Mouse (Mus musculus) hindbrain, embryonic 13.5 days (tissue): ENCODE results near the gene H2al2a. TPM values are rescaled to one million over a fixed set of nuclear protein-coding genes. Genes with fewer than 3 reads are reported as not detected.
A peak's percentile ranks its signal among the peaks of the same experiment; 100 is the strongest.

Experiments used
- ATAC-seq: fragments of 200-750 bp; cut with Nextera tagmentation; 2 replicates; pipeline ENCODE4 v1.8.0; 2017; ENCODE audit warnings: moderate TSS enrichment; ENCODE audit not compliant: low FRiP score
- H3K27ac ChIP-seq: fragments of 300-500 bp; sonication (generic); 2 replicates; pipeline ENCODE4 v1.5.1; 2015; ENCODE audit warnings: inconsistent platforms, mild to moderate bottlenecking, moderate library complexity
- H3K27me3 ChIP-seq: fragments of 300-500 bp; sonication (generic); 2 replicates; pipeline ENCODE4 v1.6.1; 2015; ENCODE audit warnings: mild to moderate bottlenecking, inconsistent platforms
- H3K36me3 ChIP-seq: fragments of 300-500 bp; sonication (generic); 2 replicates; pipeline ENCODE4 v1.6.1; 2015; ENCODE audit warnings: mild to moderate bottlenecking, inconsistent platforms
- H3K4me1 ChIP-seq: fragments of 300-500 bp; sonication (generic); replicated peaks from 2 replicates; pipeline ENCODE4 v1.6.1; 2015; ENCODE audit warnings: inconsistent platforms
- H3K4me2 ChIP-seq: fragments of 300-500 bp; sonication (generic); 2 replicates; pipeline ENCODE4 v1.6.1; 2015; ENCODE audit warnings: inconsistent platforms, mild to moderate bottlenecking, moderate library complexity
- H3K4me3 ChIP-seq: fragments of 300-500 bp; sonication (generic); 2 replicates; pipeline ENCODE4 v1.5.1; 2015; ENCODE audit warnings: mild to moderate bottlenecking, inconsistent platforms
- H3K9ac ChIP-seq: fragments of 300-500 bp; sonication (generic); 2 replicates; pipeline ENCODE4 v1.6.1; 2015; ENCODE audit warnings: mild to moderate bottlenecking, inconsistent platforms
- H3K9me3 ChIP-seq: fragments of 300-500 bp; sonication (generic); 2 replicates; pipeline ENCODE4 v1.6.1; 2016; ENCODE audit warnings: inconsistent platforms
- WGBS: fragments of 180-500 bp; shearing (Covaris S2); methylation state at CpG from one replicate; pipeline ENCODE4 v1.1.7; 2015; 5-methylcytosine and 5-hydroxymethylcytosine counted together
- polyA plus RNA-seq: library from polyadenylated mRNA; unstranded; fragments of >200 nt; fragmentation: Nextera tagmentation; extraction: Ambion mirVana; gene quantifications from 2 replicates; pipeline ENCODE4 v1.2.1, GENCODE M21; 2015

H2al2a gene
- polyA plus RNA-seq, 1 experiment from 2014 or later: not detected

DNA sequence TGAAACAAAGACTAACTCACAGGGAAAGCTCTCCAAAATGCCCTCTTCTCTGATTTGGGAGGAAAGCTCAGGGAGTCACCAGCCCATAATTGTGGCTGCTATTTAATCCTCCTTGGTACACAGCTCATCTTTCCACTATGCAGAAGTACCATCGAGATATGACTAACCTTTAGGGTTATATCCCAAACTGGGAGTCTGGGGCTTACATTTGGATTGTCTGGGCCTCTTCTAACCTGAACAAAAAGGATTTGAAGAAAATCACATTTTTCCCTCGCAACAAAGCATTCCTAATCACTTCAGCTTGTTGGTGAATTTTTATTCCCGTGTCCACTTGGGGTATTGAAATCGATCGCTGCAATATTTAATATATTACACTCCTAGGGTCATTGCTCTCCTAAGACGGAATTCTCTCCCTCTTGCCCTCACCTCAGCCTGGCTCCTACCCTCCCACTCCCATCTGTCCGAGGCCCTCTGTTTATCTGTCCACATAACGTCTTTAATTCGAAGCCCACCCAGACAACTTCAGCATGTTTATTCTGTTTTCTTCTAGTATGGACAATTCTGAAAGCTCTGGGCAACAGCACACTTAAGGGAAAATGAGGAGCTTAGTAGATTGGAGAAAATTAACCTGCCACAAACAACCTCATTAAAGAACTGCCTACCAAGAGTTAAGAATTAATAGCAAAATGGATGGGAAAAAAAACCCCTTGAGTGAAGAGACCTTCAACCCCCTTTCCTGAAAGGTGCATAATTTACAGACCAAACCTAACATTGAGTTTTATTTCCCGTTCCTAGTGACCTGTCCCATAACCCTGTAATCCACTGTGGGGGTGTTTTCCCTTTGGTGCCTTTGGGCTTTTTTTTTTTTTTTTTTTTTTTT, 37.9 kb upstream of the H2al2a start:
- no peak for ATAC-seq
- Histone ChIP-seq H3K9ac (no peak overlapping the region), H3K27me3 (no peaks in the 10 kb centered on the region), H3K9me3 (no peaks in the 10 kb centered on the region), H3K4me2 (no peak overlapping the region), H3K4me1 (peaks cover 61% of the 10 kb centered on the region), H3K4me3 (no peak overlapping the region), H3K36me3 (no peaks in the 10 kb centered on the region), H3K27ac (peak overlapping the region; percentile 61; the same call in 1 of the 2 replicates)
- WGBS: 37% methylated on average over 10 of the region's 10 CpGs

DNA sequence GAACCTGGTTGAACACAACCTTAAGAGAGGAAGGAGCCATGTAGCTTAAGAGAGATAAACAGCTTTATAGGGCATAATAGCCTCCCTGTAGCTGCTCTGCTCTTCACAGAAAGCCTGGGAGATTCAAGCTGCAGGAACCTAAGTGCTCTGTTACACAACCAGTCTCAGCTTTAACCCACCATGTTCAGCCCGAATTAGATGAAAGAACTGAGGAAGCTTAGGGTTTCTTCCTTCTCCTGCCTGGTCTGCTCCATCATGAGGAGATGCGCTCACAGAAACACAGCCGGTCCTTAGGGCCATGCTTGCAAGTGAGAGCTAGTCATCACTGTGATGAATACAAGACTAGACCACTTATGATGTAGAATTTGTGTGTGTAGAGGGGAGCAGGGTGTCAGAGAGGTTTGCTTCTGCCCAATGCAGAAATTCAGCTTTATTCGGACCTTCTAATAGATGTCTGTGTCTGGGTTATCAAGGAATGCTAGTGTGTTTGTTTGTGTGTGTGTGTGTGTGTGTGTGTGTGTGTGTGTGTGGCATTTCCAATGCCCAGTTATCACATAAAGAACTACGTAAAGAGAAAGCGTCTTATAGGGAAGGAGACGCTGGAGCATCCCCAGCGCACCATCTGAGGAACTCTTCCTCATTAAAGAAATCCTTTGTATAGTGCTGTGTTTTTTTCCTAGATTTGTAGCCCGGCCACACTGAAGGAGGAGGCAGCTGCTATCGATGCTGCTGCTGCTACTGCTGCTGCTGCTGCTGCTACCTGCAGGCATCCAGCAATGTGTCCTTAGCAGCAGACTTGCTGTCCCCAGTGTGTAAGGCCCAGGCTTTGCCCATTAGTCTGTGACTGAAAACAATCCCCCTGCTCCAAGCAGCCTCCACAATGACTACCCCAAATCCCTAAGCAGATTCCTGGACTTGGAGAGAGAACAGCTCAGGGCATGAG, 36.7 kb upstream of the H2al2a start:
- Histone ChIP-seq H3K27me3 (no peaks in the 10 kb centered on the region), H3K9ac (peak overlapping the region; percentile 59), H3K4me1 (peaks cover 54% of the 10 kb centered on the region), H3K4me2 (peak overlapping the region; percentile 92), H3K27ac (peak overlapping the region; percentile 61), H3K9me3 (no peaks in the 10 kb centered on the region), H3K36me3 (no peaks in the 10 kb centered on the region), H3K4me3 (no peak overlapping the region)
- 27% methylated on average over 10 of the region's 10 CpGs for WGBS
- peak; percentile 40; the same call in 1 of the 2 replicates for ATAC-seq

- Histone ChIP-seq H3K9me3 (no peaks in the 10 kb centered on the region), H3K4me2 (peak overlapping the region; percentile 92), H3K27ac (no peak overlapping the region), H3K9ac (0 out of 2 replicates have a peak overlapping the region, but pooled peaks have one; percentile 59), H3K36me3 (no peaks in the 10 kb centered on the region), H3K4me3 (no peak overlapping the region), H3K27me3 (no peaks in the 10 kb centered on the region), H3K4me1 (peaks cover 49% of the 10 kb centered on the region)
- WGBS: 40% methylated on average over 5 of the region's 5 CpGs
- no peak for ATAC-seq
Observed at GRCm38 (mm10) chr2:18032538-18032895, 35.8 kb upstream of the H2al2a start.

DNA sequence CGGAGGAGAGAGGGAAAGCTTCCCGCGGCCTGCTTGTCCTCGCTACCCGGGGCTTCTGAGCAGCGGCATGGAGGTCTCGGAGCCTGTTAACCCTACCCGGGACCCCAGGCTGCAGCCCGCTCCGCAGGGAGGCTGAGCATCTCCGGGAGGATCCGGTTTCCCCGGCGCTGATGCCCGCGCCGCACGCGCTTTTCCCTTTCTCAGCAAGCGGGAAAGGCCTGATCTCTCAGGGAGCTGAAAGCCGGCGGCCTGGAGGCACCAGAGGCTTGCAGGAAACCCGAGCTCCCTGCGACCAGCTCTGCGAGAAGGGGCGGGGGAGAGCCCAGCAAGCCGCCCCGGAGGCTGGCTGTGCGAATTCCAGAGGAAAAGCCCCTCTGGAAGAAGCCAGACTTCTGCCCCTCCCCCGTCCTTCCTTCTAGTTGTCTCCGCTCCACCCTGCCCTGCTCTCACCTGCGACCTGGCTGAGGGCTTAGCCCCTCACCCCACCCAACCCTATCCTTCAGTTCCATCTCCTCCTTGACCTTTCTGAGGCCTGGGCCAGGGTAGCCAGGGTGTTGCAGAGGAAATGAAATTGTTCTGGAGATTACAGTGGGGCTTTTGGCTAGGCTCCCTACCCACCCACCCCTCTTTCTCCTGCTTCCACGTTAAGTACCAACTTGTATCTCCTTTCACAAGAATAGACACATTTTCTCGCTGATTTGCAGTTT, 35.2 kb upstream of the H2al2a start:
- H3K27ac ChIP-seq: peak overlapping the region; percentile 37; the same call in 1 of the 2 replicates
- peak overlapping the region; percentile 84 for H3K9ac ChIP-seq
- peak overlapping the region; percentile 39 for H3K4me3 ChIP-seq
- WGBS: 3% methylated on average over 34 of the region's 34 CpGs
- H3K9me3 ChIP-seq: no peaks in the 10 kb centered on the region
- H3K4me1 ChIP-seq: peaks cover 52% of the 10 kb centered on the region
- peak overlapping the region; percentile 92 for H3K4me2 ChIP-seq
- ATAC-seq: no peak
- H3K27me3 ChIP-seq: no peaks in the 10 kb centered on the region
- no peaks in the 10 kb centered on the region for H3K36me3 ChIP-seq

- H3K4me3 ChIP-seq: peak overlapping the region; percentile 39
- no peaks in the 10 kb centered on the region for H3K9me3 ChIP-seq
- peak overlapping the region; percentile 37; the same call in 1 of the 2 replicates for H3K27ac ChIP-seq
- peaks cover 58% of the 10 kb centered on the region for H3K4me1 ChIP-seq
- H3K36me3 ChIP-seq: no peaks in the 10 kb centered on the region
- H3K27me3 ChIP-seq: no peaks in the 10 kb centered on the region
- 2% methylated on average over 26 of the region's 26 CpGs for WGBS
- H3K4me2 ChIP-seq: peak overlapping the region; percentile 92
- H3K9ac ChIP-seq: peak overlapping the region; percentile 84
- ATAC-seq: no peak
Observed at GRCm38 (mm10) chr2:18031271-18031821, 34.6 kb upstream of the H2al2a start.

DNA sequence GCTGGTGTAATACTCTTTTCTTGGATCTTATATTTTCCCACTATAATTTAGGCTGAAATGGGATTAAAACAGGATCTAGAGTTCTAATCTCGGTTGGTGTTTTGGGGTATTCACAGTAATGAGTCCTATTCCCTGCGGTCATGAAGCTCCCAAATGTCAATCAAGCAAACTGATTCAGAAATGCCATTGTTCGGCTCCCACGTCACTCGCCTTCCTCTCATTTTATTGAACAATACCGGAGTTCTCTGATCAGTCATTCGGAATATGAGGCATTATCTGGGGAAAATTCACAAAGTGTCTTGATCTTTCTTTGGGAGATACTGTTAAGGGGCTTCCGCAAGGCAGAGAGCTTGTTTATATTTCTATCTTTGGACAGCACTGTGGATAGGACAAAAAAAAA, 33.8 kb upstream of the H2al2a start:
- WGBS: 18% methylated on average over 8 of the region's 8 CpGs
- Histone ChIP-seq H3K27ac (no peak overlapping the region), H3K9me3 (no peaks in the 10 kb centered on the region), H3K27me3 (no peaks in the 10 kb centered on the region), H3K4me1 (peaks cover 66% of the 10 kb centered on the region), H3K36me3 (no peaks in the 10 kb centered on the region), H3K4me2 (peak overlapping the region; percentile 92), H3K9ac (no peak overlapping the region), H3K4me3 (no peak overlapping the region)
- ATAC-seq: no peak

- Histone ChIP-seq H3K27ac (no peak overlapping the region), H3K36me3 (no peaks in the 10 kb centered on the region), H3K9me3 (no peaks in the 10 kb centered on the region), H3K4me1 (peaks cover 65% of the 10 kb centered on the region), H3K27me3 (no peaks in the 10 kb centered on the region), H3K4me3 (no peak overlapping the region), H3K4me2 (peak overlapping the region; percentile 22; the same call in 1 of the 2 replicates), H3K9ac (no peak overlapping the region)
- 48% methylated on average over 7 of the region's 7 CpGs for WGBS
- ATAC-seq: no peak
Observed at GRCm38 (mm10) chr2:18029656-18030055, 32.9 kb upstream of the H2al2a start.

DNA sequence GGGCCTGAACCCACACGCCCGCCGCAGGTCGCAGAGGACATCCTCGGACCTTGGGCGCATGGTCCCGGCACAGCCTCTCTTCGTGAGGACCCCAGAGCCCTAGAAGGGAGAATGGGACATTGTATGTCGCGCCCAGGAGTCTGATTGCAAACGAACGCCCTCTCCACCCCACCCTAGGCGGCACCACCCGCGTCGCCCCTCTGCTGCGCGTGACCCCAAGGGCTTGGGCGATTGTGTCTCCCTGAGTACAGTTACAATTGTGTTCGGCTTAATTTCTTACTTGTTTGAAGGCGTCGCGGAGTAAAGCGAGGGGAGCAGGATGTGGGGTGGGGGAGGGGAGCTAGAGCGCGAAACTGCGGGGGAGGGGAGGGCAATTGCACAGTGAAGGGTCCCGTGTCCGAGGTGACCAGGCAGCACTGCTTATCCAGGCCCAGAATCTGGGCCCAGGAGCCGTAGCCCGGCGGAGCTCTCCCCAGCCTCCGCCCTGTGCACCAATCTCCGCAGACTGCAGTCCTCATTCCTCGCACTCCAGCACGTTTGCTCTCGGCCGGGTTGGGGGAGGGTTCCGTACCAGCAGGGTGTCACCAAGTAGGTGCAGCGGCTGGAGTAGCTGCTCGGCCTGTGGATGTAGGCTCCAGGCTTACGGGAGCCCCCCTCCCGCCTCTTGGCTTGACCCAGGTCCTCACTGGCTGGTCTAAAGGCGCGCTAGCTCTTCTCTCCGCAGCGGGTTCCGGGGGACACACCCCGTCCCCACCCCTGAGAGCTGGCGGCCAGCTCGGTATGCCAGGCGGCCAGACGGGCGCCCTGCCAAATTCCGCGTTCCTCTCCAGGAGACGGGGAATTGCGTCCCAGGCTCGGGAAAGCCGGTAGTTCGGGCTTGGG, 31.6 kb upstream of the H2al2a start:
- no peaks in the 10 kb centered on the region for H3K9me3 ChIP-seq
- peaks cover 53% of the 10 kb centered on the region for H3K4me1 ChIP-seq
- no peaks in the 10 kb centered on the region for H3K27me3 ChIP-seq
- no peaks in the 10 kb centered on the region for H3K36me3 ChIP-seq
- ATAC-seq: peak; percentile 65
- H3K9ac ChIP-seq: peak overlapping the region; percentile 90
- under 1% methylated on average over 61 of the region's 61 CpGs for WGBS
- peak overlapping the region; percentile 99 for H3K27ac ChIP-seq
- peak overlapping the region; percentile 97 for H3K4me2 ChIP-seq
- peak overlapping the region; percentile 65 for H3K4me3 ChIP-seq

DNA sequence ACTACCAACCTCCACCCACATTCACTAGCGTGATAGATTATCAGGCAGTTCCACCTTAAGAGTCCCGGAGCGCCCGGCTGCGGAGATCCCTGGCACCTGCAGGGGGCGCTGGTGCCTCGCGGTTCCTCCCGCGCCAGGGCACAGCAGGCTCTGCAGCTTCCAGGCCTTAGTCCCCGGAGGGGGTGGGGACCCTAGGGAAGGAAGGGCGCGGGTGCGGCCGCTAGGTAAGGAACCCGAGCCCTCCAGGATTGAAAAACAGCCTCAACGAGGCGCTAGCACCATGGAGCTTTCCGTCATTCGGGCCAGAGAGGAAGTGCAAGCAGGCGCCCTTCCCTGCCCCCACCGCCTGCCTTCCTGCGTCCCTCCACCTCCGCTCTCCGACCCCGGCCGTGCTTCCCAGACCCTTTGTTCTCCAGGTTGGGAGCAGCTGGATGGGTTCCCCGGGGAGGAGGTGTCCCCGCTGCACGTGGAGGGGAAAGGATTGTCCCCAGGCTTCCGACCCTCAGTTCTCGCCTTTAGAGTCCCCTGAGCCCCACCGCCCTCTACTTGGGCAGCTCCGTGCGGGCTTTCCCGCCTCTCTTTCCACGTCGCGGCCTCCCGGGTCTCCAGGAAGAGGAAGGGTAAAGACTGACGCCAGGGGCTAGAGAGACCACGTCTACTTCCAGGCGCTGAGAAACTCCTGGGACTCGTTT, 30.8 kb upstream of the H2al2a start:
- H3K4me1 ChIP-seq: peaks cover 45% of the 10 kb centered on the region
- H3K4me2 ChIP-seq: peak overlapping the region; percentile 97
- no peaks in the 10 kb centered on the region for H3K36me3 ChIP-seq
- no peaks in the 10 kb centered on the region for H3K9me3 ChIP-seq
- H3K9ac ChIP-seq: peak overlapping the region; percentile 90
- WGBS: under 1% methylated on average over 44 of the region's 44 CpGs
- H3K27ac ChIP-seq: peak overlapping the region; percentile 99
- ATAC-seq: peak; percentile 80
- H3K4me3 ChIP-seq: peak overlapping the region; percentile 65
- H3K27me3 ChIP-seq: no peaks in the 10 kb centered on the region

DNA sequence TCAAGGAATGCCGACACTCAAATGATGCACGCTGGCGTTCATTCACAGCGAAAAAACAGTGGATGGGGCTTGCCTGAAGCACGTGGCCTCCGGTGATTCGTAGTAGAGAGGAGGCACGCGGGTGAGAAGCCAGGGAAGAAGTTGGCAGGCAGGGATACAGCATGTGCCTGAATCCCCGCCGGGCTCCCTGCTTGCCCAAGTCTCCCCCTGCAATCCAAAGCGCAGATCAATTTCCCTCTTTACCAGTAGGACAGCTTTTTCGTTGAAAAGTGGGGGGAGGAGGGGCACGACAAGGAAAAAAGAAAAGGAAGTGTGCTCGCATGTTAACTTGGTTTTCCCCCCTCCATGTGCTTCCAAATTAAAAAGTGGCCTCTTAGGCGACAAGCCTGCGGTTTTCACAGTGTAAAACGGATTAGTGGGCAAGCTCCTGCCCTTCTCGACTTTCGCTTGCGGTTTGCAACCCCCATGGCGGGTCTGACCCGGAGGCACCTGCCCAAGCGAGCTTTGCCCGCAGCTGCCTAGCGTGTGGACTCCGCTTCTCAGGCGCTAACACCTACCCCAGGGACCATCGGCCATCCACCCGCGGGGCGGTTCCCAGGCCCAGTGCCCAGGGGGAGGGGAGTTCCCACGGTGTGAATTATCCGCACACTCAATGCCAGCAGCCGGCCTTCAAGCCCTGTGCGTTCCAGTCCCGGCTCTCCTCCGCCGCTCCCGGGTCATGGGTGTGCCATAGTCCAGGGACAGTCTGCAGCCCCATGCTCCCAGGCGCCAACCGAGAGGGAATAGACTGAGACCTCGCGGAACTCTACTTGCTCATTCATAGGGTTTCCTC, 29.6 kb upstream of the H2al2a start:
- Histone ChIP-seq H3K36me3 (no peaks in the 10 kb centered on the region), H3K27ac (peak overlapping the region; percentile 99), H3K9ac (peak overlapping the region; percentile 90), H3K4me3 (peak overlapping the region; percentile 65), H3K27me3 (no peaks in the 10 kb centered on the region), H3K4me1 (peaks cover 32% of the 10 kb centered on the region), H3K4me2 (peak overlapping the region; percentile 97), H3K9me3 (no peaks in the 10 kb centered on the region)
- under 1% methylated on average over 44 of the region's 44 CpGs for WGBS
- ATAC-seq: peak; percentile 23
